Mouse (Mus musculus): Measurements from ENCODE around the gene Lmo3. TPM values are rescaled to one million over a fixed set of nuclear protein-coding genes. Genes with fewer than 3 reads are reported as not detected.

Gene Lmo3
- total and polyA plus RNA-seq, 2 experiments from 2014 or later: 0.16 TPM; not detected in 1

GRCm38 (mm10) chr6:138412075-138412474 is 169.7 kb downstream of the Lmo3 start:
- Histone ChIP-seq H3K4me3 (ENCODE audit: low read depth, low read length) (no peak overlapping the region), H3K27me3 (ENCODE audit: control insufficient read depth, insufficient read depth, low read length) (no peaks in the 10 kb centered on the region), H3K4me2 (ENCODE audit: low read depth, low read length) (no peak overlapping the region), H3K9ac (replicated peaks; ENCODE audit: low read depth, low read length) (no peak overlapping the region), H3K36me3 (replicated peaks; ENCODE audit: control insufficient read depth, insufficient read depth, low read length) (no peaks in the 10 kb centered on the region), H3K4me1 (ENCODE audit: control insufficient read depth, insufficient read depth) (no peaks in the 10 kb centered on the region), H3K9me3 (replicated peaks; ENCODE audit: control insufficient read depth, low read length) (no peaks in the 10 kb centered on the region), H3K27ac (ENCODE audit: low read depth) (no peak overlapping the region)
- ATAC-seq (ENCODE audit: insufficient read depth, low read depth) (no peak), DNase-seq (ENCODE audit: low spot score) (no peak)
- WGBS: 72% methylated on average over 3 of the region's 3 CpGs
- TF ChIP-seq CTCF (IDR thresholded peaks at IDR 0.05; ENCODE audit: low read depth): no peak
- TF ChIP-seq EP300 (IDR thresholded peaks at IDR 0.05; ENCODE audit: low read depth): no peak

GRCm38 (mm10) chr6:138402031-138402430 is 179.7 kb downstream of the Lmo3 start:
- Histone ChIP-seq H3K4me2 (ENCODE audit: low read depth, low read length) (no peak overlapping the region), H3K9ac (replicated peaks; ENCODE audit: low read depth, low read length) (no peak overlapping the region), H3K9me3 (replicated peaks; ENCODE audit: control insufficient read depth, low read length) (no peaks in the 10 kb centered on the region), H3K36me3 (replicated peaks; ENCODE audit: control insufficient read depth, insufficient read depth, low read length) (no peaks in the 10 kb centered on the region), H3K4me3 (ENCODE audit: low read depth, low read length) (no peak overlapping the region), H3K27ac (ENCODE audit: low read depth) (no peak overlapping the region), H3K4me1 (ENCODE audit: control insufficient read depth, insufficient read depth) (no peaks in the 10 kb centered on the region), H3K27me3 (ENCODE audit: control insufficient read depth, insufficient read depth, low read length) (no peaks in the 10 kb centered on the region)
- TF ChIP-seq CTCF (IDR thresholded peaks at IDR 0.05; ENCODE audit: low read depth) (no peak), EP300 (IDR thresholded peaks at IDR 0.05; ENCODE audit: low read depth) (no peak)
- WGBS: 74% methylated on average over 6 of the region's 6 CpGs
- ATAC-seq (ENCODE audit: insufficient read depth, low read depth) (no peak), DNase-seq (ENCODE audit: low spot score) (no peak)

GRCm38 (mm10) chr6:138398836-138399235 is 182.9 kb downstream of the Lmo3 start:
- Histone ChIP-seq H3K9me3 (replicated peaks; ENCODE audit: control insufficient read depth, low read length) (no peaks in the 10 kb centered on the region), H3K27me3 (ENCODE audit: control insufficient read depth, insufficient read depth, low read length) (no peaks in the 10 kb centered on the region), H3K4me1 (ENCODE audit: control insufficient read depth, insufficient read depth) (no peaks in the 10 kb centered on the region), H3K27ac (ENCODE audit: low read depth) (no peak overlapping the region), H3K4me3 (ENCODE audit: low read depth, low read length) (no peak overlapping the region), H3K4me2 (ENCODE audit: low read depth, low read length) (no peak overlapping the region), H3K36me3 (replicated peaks; ENCODE audit: control insufficient read depth, insufficient read depth, low read length) (no peaks in the 10 kb centered on the region), H3K9ac (replicated peaks; ENCODE audit: low read depth, low read length) (no peak overlapping the region)
- no peak for DNase-seq (ENCODE audit: low spot score)
- WGBS: 81% methylated on average over 1 of the region's 1 CpGs
- ATAC-seq (ENCODE audit: insufficient read depth, low read depth): no peak
- TF ChIP-seq EP300 (IDR thresholded peaks at IDR 0.05; ENCODE audit: low read depth): no peak
- TF ChIP-seq CTCF (IDR thresholded peaks at IDR 0.05; ENCODE audit: low read depth): no peak

- Histone ChIP-seq H3K4me2 (ENCODE audit: low read depth, low read length) (no peak overlapping the region), H3K4me1 (ENCODE audit: control insufficient read depth, insufficient read depth) (no peaks in the 10 kb centered on the region), H3K27ac (ENCODE audit: low read depth) (no peak overlapping the region), H3K9ac (replicated peaks; ENCODE audit: low read depth, low read length) (no peak overlapping the region), H3K36me3 (replicated peaks; ENCODE audit: control insufficient read depth, insufficient read depth, low read length) (no peaks in the 10 kb centered on the region), H3K4me3 (ENCODE audit: low read depth, low read length) (no peak overlapping the region), H3K9me3 (replicated peaks; ENCODE audit: control insufficient read depth, low read length) (no peaks in the 10 kb centered on the region), H3K27me3 (ENCODE audit: control insufficient read depth, insufficient read depth, low read length) (no peaks in the 10 kb centered on the region)
- TF ChIP-seq CTCF (IDR thresholded peaks at IDR 0.05; ENCODE audit: low read depth): no peak
- TF ChIP-seq EP300 (IDR thresholded peaks at IDR 0.05; ENCODE audit: low read depth): no peak
- WGBS: 70% methylated on average over 5 of the region's 5 CpGs
- ATAC-seq (ENCODE audit: insufficient read depth, low read depth) (no peak), DNase-seq (ENCODE audit: low spot score) (no peak)
Observed at GRCm38 (mm10) chr6:138391085-138391484, 190.7 kb downstream of the Lmo3 start.

GRCm38 (mm10) chr6:138388168-138388936 is 193.4 kb downstream of the Lmo3 start:
- 64% methylated on average over 18 of the region's 18 CpGs for WGBS
- no peaks in the 10 kb centered on the region for H3K36me3 ChIP-seq (replicated peaks; ENCODE audit: control insufficient read depth, insufficient read depth, low read length)
- no peak for ATAC-seq (ENCODE audit: insufficient read depth, low read depth)
- H3K9ac ChIP-seq (replicated peaks; ENCODE audit: low read depth, low read length): no peak overlapping the region
- TF ChIP-seq EP300 (IDR thresholded peaks at IDR 0.05; ENCODE audit: low read depth): no peak
- TF ChIP-seq CTCF (IDR thresholded peaks at IDR 0.05; ENCODE audit: low read depth): no peak
- no peak overlapping the region for H3K4me2 ChIP-seq (ENCODE audit: low read depth, low read length)
- no peaks in the 10 kb centered on the region for H3K9me3 ChIP-seq (replicated peaks; ENCODE audit: control insufficient read depth, low read length)
- H3K27me3 ChIP-seq (ENCODE audit: control insufficient read depth, insufficient read depth, low read length): no peaks in the 10 kb centered on the region
- no peaks in the 10 kb centered on the region for H3K4me1 ChIP-seq (ENCODE audit: control insufficient read depth, insufficient read depth)
- no peak overlapping the region for H3K4me3 ChIP-seq (ENCODE audit: low read depth, low read length)
- no peak overlapping the region for H3K27ac ChIP-seq (ENCODE audit: low read depth)
- no peak for DNase-seq (ENCODE audit: low spot score)

- TF ChIP-seq EP300 (IDR thresholded peaks at IDR 0.05; ENCODE audit: low read depth) (no peak), CTCF (IDR thresholded peaks at IDR 0.05; ENCODE audit: low read depth) (no peak)
- WGBS: 28% methylated on average over 1 of the region's 1 CpGs
- no peak overlapping the region for H3K4me3 ChIP-seq (ENCODE audit: low read depth, low read length)
- H3K36me3 ChIP-seq (replicated peaks; ENCODE audit: control insufficient read depth, insufficient read depth, low read length): no peaks in the 10 kb centered on the region
- H3K9me3 ChIP-seq (replicated peaks; ENCODE audit: control insufficient read depth, low read length): no peaks in the 10 kb centered on the region
- H3K4me2 ChIP-seq (ENCODE audit: low read depth, low read length): no peak overlapping the region
- no peaks in the 10 kb centered on the region for H3K4me1 ChIP-seq (ENCODE audit: control insufficient read depth, insufficient read depth)
- ATAC-seq (ENCODE audit: insufficient read depth, low read depth) (no peak), DNase-seq (ENCODE audit: low spot score) (no peak)
- H3K9ac ChIP-seq (replicated peaks; ENCODE audit: low read depth, low read length): no peak overlapping the region
- no peaks in the 10 kb centered on the region for H3K27me3 ChIP-seq (ENCODE audit: control insufficient read depth, insufficient read depth, low read length)
- no peak overlapping the region for H3K27ac ChIP-seq (ENCODE audit: low read depth)
Observed at GRCm38 (mm10) chr6:138383208-138383607, 198.6 kb downstream of the Lmo3 start.
